Mouse (Mus musculus) heart, postnatal 25 days (tissue): ENCODE measurements around the gene Zmym6. TPM values are rescaled to one million over a fixed set of nuclear protein-coding genes. Genes with fewer than 3 reads are reported as not detected.
A peak's percentile ranks its signal among the peaks of the same experiment; 100 is the strongest.
"Not testable (repeated sequence)": the region's sequence is repeated elsewhere in the genome, so short reads cannot be mapped to it uniquely, and the experiment has no call there.

Experiments used
- DNase-seq: peaks from one replicate; pipeline ENCODE4 v3.0.0; 2022; ENCODE audit warnings: low spot score
- intact Hi-C: fragments of 180-260 bp; cut with DNase I; formaldehyde crosslinking; loops from one replicate; pipeline ENCODE4 v1.15.1; 2025
- total RNA-seq, 2 experiments: library from RNA; stranded (reverse); gene quantifications; 2 replicates each; pipeline ENCODE4 v1.2.3; 2021

The Zmym6 gene
- 10 to 100 TPM in 1 of 2 experiments, 1 to 10 TPM in 1; 8.9 to 12.4 TPM for total RNA-seq

- peak; percentile 91 for DNase-seq
- intact Hi-C loops, result loop anchor here (5.0 to 10.0 kb wide), 3 partner anchors 110 to 400 kb away; partner anchors contain the start of genes Psmb2, Smim12 and Zmym4
These were observed at the start of gene Zmym6 for GRCm38 (mm10) chr4:127076875-127077548. Zmym6 (plus strand) TSS chr4:127077383.

GRCm38 (mm10) chr4:127037158-127037557 lies 40.0 kb upstream of the Zmym6 start:
- DNase-seq, result no peak
- intact Hi-C loops, result no loop called here

- intact Hi-C loops, result no loop called here
- no peak for DNase-seq
These were observed 39.0 kb upstream of the Zmym6 start for GRCm38 (mm10) chr4:127037908-127038827.

- DNase-seq, result no peak
- intact Hi-C loops, result no loop called here
These were observed 38.3 kb upstream of the Zmym6 start for GRCm38 (mm10) chr4:127038828-127039349.

- intact Hi-C loops, result no loop called here
- no peak for DNase-seq
These were observed 37.2 kb upstream of the Zmym6 start for GRCm38 (mm10) chr4:127039871-127040483.

GRCm38 (mm10) chr4:127043540-127043939 lies 33.6 kb upstream of the Zmym6 start:
- intact Hi-C loops, result no loop called here
- DNase-seq, result no peak

GRCm38 (mm10) chr4:127051121-127051520 lies 26.1 kb upstream of the Zmym6 start:
- DNase-seq, result no peak
- intact Hi-C loops, result no loop called here

GRCm38 (mm10) chr4:127053071-127053470 lies 24.1 kb upstream of the Zmym6 start:
- intact Hi-C loops, result no loop called here
- no peak for DNase-seq

- no peak for DNase-seq
- intact Hi-C loops, result loop anchor here (5.0 kb wide), 1 partner anchor 32 kb away; the partner anchor contains the start of gene Sfpq
These were observed 22.5 kb upstream of the Zmym6 start for GRCm38 (mm10) chr4:127054522-127055198.

- intact Hi-C loops, result no loop called here
- peak; percentile 82 for DNase-seq
These were observed 16.4 kb upstream of the Zmym6 start, which contains the start of gene Zmym1 for GRCm38 (mm10) chr4:127060585-127061290. Zmym1 (minus strand) TSS chr4:127061152.

- intact Hi-C loops, result no loop called here
These were observed 13.1 kb upstream of the Zmym6 start for GRCm38 (mm10) chr4:127064051-127064450.

GRCm38 (mm10) chr4:127074915-127075314 lies 2.3 kb upstream of the Zmym6 start:
- intact Hi-C loops, result loop anchor here (5.0 to 10.0 kb wide), 3 partner anchors 108 to 398 kb away; partner anchors contain the start of genes Psmb2, Smim12 and Zmym4

More at GRCm38 (mm10) chr4:127064051-127064450, 13.1 kb upstream of the Zmym6 start:
- no peak for DNase-seq

GRCm38 (mm10) chr4:127080806-127081205 lies 3.6 kb downstream of the Zmym6 start:
- DNase-seq, result no peak
- intact Hi-C loops, result no loop called here

More at GRCm38 (mm10) chr4:127074915-127075314, 2.3 kb upstream of the Zmym6 start:
- no peak for DNase-seq

- DNase-seq, result no peak
- intact Hi-C loops, result no loop called here
These were observed 5.9 kb downstream of the Zmym6 start for GRCm38 (mm10) chr4:127083131-127083530.

- intact Hi-C loops, result no loop called here
- no peak for DNase-seq
These were observed 8.6 kb downstream of the Zmym6 start for GRCm38 (mm10) chr4:127085761-127086160.

- no peak for DNase-seq
- intact Hi-C loops, result no loop called here
These were observed 14.0 kb downstream of the Zmym6 start for GRCm38 (mm10) chr4:127091188-127091587.

- intact Hi-C loops, result no loop called here
- DNase-seq, result no peak
These were observed 17.9 kb downstream of the Zmym6 start for GRCm38 (mm10) chr4:127095090-127095489.

- DNase-seq, intact Hi-C loops: not testable (repeated sequence)
These were observed 22.4 kb downstream of the Zmym6 start for GRCm38 (mm10) chr4:127099552-127099951.

GRCm38 (mm10) chr4:127107566-127107965 lies 30.4 kb downstream of the Zmym6 start:
- intact Hi-C loops, result no loop called here
- DNase-seq, result no peak
